ENCODE assay signal across 15 mouse cellular contexts in the genomic region with DNA sequence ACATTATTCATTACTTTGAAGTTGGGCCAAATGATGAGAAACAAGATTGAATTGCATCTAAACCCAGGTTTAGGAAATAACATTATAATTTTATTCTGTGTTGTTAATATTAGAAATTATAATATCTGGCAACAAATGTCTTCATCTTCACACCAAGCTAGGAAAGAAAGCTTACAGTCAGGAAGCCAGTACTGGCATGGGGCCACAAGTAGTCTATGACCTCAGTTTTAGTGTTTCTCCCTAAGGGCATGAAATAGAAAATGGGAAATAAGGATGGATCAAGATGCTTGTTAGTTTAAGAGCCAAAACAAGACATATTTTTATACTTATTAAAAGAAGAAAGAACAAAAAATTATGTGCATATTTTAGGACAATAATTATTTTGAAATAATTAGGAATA.
DNase-seq lines count a peak whose midpoint lies in the region; ATAC-seq and TF ChIP-seq lines count a peak whose summit lies in the region.
"Had no signal": no experiment of that assay in that cellular context is flagged by ENCODE, and none has a peak within 500 bp of the region (broad histone marks: within the 10 kb centered on the region; RNA-seq: fewer than 3 reads in every experiment).

No protein-coding gene starts in this region.

- no peak for TF ChIP-seq CTCF in brain, embryonic 14.5 days (IDR thresholded peaks at IDR 0.05; ENCODE audit: borderline replicate concordance, extremely low read depth, insufficient read depth, insufficient read length)

- ATAC-seq in cerebellum, adult (ENCODE audit: insufficient number of reproducible peaks, low FRiP score, low TSS enrichment) = no peak
- ATAC-seq in kidney, embryonic 15.5 days (replicated peaks; ENCODE audit: low FRiP score) = no peak
- ATAC-seq in megakaryocyte progenitor cell, adult 5-6 weeks (replicated peaks; ENCODE audit: poor library complexity) = no peak
- no peak for ATAC-seq in intestine, embryonic 15.5 days

- H3K36me3 ChIP-seq in kidney, embryonic 15.5 days = peaks cover 22% of the 10 kb centered on the region
- H3K36me3 ChIP-seq in intestine, embryonic 15.5 days = no peaks in the 10 kb centered on the region
- H3K36me3 ChIP-seq: stomach, embryonic 15.5 days had no signal

- no peaks in the 10 kb centered on the region for H3K9me3 ChIP-seq in kidney, embryonic 15.5 days (replicated peaks)
- no peaks in the 10 kb centered on the region for H3K9me3 ChIP-seq in intestine, embryonic 15.5 days
- H3K9me3 ChIP-seq: embryonic facial prominence, embryonic 10.5 days; stomach, embryonic 15.5 days had no signal

- no peaks in the 10 kb centered on the region for H3K27me3 ChIP-seq in kidney, embryonic 15.5 days
- H3K27me3 ChIP-seq in intestine, embryonic 15.5 days (replicated peaks) = no peaks in the 10 kb centered on the region
- H3K27me3 ChIP-seq: stomach, embryonic 15.5 days had no signal

- no peak overlapping the region for H3K4me3 ChIP-seq in kidney, embryonic 15.5 days (replicated peaks)
- H3K4me3 ChIP-seq in intestine, embryonic 15.5 days (replicated peaks) = no peak overlapping the region
- H3K4me3 ChIP-seq: embryonic facial prominence, embryonic 10.5 days; stomach, embryonic 15.5 days had no signal

- peak; percentile 20 to 25 for DNase-seq in cerebellum, postnatal 14 days
- DNase-seq in kidney, postnatal 25 days = peak; percentile 38 to 66
- DNase-seq in brain, embryonic 14.5 days (ENCODE audit: low read depth) = peak; percentile 10
- DNase-seq in kidney, postnatal 4 days = peak; percentile 15 to 26
- DNase-seq: cerebellum, adult 8-10 months; layer of hippocampus, adult 9-11 months; right cerebral cortex, postnatal 14 days; thymus, postnatal 36 days had no signal

- no peaks in the 10 kb centered on the region for H3K4me1 ChIP-seq in kidney, embryonic 15.5 days
- no peaks in the 10 kb centered on the region for H3K4me1 ChIP-seq in intestine, embryonic 15.5 days (replicated peaks)
- H3K4me1 ChIP-seq: embryonic facial prominence, embryonic 10.5 days; stomach, embryonic 15.5 days had no signal

- no peak for TF ChIP-seq POLR2A in brain, embryonic 14.5 days (IDR thresholded peaks at IDR 0.05; ENCODE audit: borderline replicate concordance, extremely low read depth, insufficient read depth, insufficient read length, poor library complexity, severe bottlenecking)

- no peak overlapping the region for H3K4me2 ChIP-seq in kidney, embryonic 15.5 days
- H3K4me2 ChIP-seq in intestine, embryonic 15.5 days (replicated peaks) = no peak overlapping the region
- H3K4me2 ChIP-seq: stomach, embryonic 15.5 days had no signal

- no peak overlapping the region for H3K27ac ChIP-seq in kidney, embryonic 15.5 days
- no peak overlapping the region for H3K27ac ChIP-seq in intestine, embryonic 15.5 days
- H3K27ac ChIP-seq: embryonic facial prominence, embryonic 10.5 days; liver, embryonic 14.5 days; stomach, embryonic 15.5 days had no signal

- H3K9ac ChIP-seq in kidney, embryonic 15.5 days = no peak overlapping the region
- no peak overlapping the region for H3K9ac ChIP-seq in intestine, embryonic 15.5 days
- H3K9ac ChIP-seq: liver, embryonic 14.5 days; stomach, embryonic 15.5 days had no signal
